Mouse (Mus musculus): ENCODE results near the gene Prep. TPM values are rescaled to one million over a fixed set of nuclear protein-coding genes. Genes with fewer than 3 reads are reported as not detected.

The Prep gene
- total and polyA plus RNA-seq, 2 experiments from 2014 or later = 21.3 to 22.0 TPM

DNA sequence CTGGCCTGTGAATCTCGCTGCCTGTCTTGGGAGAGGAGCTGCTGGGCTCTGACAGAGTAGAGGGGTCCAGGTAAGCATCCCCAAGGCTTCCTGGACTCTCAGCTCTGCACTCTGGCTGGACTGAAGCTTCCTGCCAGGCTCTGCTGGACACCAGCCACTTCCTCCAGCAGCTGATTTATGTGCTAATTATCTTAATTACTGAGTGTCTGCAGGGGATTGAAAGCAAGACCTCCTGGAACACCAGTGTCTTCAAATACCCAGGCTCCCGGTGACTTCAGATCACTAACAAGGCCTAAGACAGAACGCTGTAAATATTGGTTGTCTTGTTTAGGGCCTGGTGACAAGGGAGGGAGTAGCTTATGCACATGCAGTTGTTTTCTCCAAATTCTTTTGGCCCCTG is 17.5 kb downstream of the Prep start:
- 0 out of 2 replicates have a peak, but pooled peaks cover 4% of the 10 kb centered on the region for H3K36me3 ChIP-seq (ENCODE audit: insufficient read depth, low read length)
- no peak overlapping the region for H3K27ac ChIP-seq
- no peak for TF ChIP-seq CTCF (IDR thresholded peaks at IDR 0.05; ENCODE audit: low read depth)
- ATAC-seq = no peak
- H3K27me3 ChIP-seq (ENCODE audit: insufficient read depth, low read length) = no peaks in the 10 kb centered on the region
- DNase-seq (ENCODE audit: low spot score) = peak; percentile 28
- no peak overlapping the region for H3K4me3 ChIP-seq (ENCODE audit: low read length)
- H3K4me2 ChIP-seq (ENCODE audit: low read depth, low read length) = no peak overlapping the region
- H3K4me1 ChIP-seq (ENCODE audit: insufficient read depth, low read length) = 0 out of 2 replicates have a peak, but pooled peaks cover 4% of the 10 kb centered on the region
- 32% methylated on average over 3 of the region's 3 CpGs for WGBS
- peak overlapping the region; percentile 1; the same call in 1 of the 2 replicates for H3K9ac ChIP-seq (replicated peaks; ENCODE audit: low read length)
- no peaks in the 10 kb centered on the region for H3K9me3 ChIP-seq (ENCODE audit: low read length)

- Histone ChIP-seq H3K27me3 (ENCODE audit: insufficient read depth, low read length) (no peaks in the 10 kb centered on the region), H3K4me1 (ENCODE audit: insufficient read depth, low read length) (0 out of 2 replicates have a peak, but pooled peaks cover 4% of the 10 kb centered on the region), H3K9ac (replicated peaks; ENCODE audit: low read length) (no peak overlapping the region), H3K9me3 (ENCODE audit: low read length) (no peaks in the 10 kb centered on the region), H3K27ac (no peak overlapping the region), H3K4me2 (ENCODE audit: low read depth, low read length) (no peak overlapping the region), H3K36me3 (ENCODE audit: insufficient read depth, low read length) (0 out of 2 replicates have a peak, but pooled peaks cover 1% of the 10 kb centered on the region), H3K4me3 (ENCODE audit: low read length) (no peak overlapping the region)
- no peak for DNase-seq (ENCODE audit: low spot score)
- no peak for ATAC-seq
- no peak for TF ChIP-seq CTCF (IDR thresholded peaks at IDR 0.05; ENCODE audit: low read depth)
- 85% methylated on average over 2 of the region's 2 CpGs for WGBS
Measured at GRCm38 (mm10) chr10:45085315-45085714, 18.3 kb downstream of the Prep start.

DNA sequence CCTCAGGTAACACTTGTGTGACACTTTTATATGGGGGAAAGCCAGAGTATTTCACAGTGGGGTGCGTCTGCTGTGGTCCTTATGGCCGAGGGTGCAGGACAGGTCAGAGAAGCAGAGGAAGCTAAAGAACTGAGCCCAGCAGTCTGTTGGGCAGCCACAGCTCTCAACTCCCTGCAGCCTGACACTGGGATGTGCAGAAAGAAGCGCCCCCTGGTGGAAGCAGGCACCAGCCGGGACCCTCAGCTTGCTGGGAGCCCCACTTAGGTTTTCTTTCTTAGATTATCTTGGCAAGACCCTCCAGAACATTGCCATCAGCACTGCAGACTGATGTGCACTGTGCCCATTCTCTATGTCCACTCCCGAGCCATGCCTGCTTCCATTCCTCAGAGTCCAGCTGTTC is 19.6 kb downstream of the Prep start:
- no peak overlapping the region for H3K4me2 ChIP-seq (ENCODE audit: low read depth, low read length)
- peak; percentile 54 for TF ChIP-seq CTCF (IDR thresholded peaks at IDR 0.05; ENCODE audit: low read depth)
- 53% methylated on average over 5 of the region's 5 CpGs for WGBS
- H3K4me3 ChIP-seq (ENCODE audit: low read length) = no peak overlapping the region
- no peak for ATAC-seq
- H3K27me3 ChIP-seq (ENCODE audit: insufficient read depth, low read length) = no peaks in the 10 kb centered on the region
- no peaks in the 10 kb centered on the region for H3K9me3 ChIP-seq (ENCODE audit: low read length)
- H3K9ac ChIP-seq (replicated peaks; ENCODE audit: low read length) = no peak overlapping the region
- DNase-seq (ENCODE audit: low spot score) = peak; percentile 17
- H3K27ac ChIP-seq = no peak overlapping the region
- H3K4me1 ChIP-seq (ENCODE audit: insufficient read depth, low read length) = 0 out of 2 replicates have a peak, but pooled peaks cover 4% of the 10 kb centered on the region
- H3K36me3 ChIP-seq (ENCODE audit: insufficient read depth, low read length) = no peaks in the 10 kb centered on the region

- no peak overlapping the region for H3K27ac ChIP-seq
- no peaks in the 10 kb centered on the region for H3K9me3 ChIP-seq (ENCODE audit: low read length)
- ATAC-seq (no peak), DNase-seq (ENCODE audit: low spot score) (no peak)
- H3K36me3 ChIP-seq (ENCODE audit: insufficient read depth, low read length) = no peaks in the 10 kb centered on the region; the same call in 1 of the 2 replicates
- 62% methylated on average over 8 of the region's 8 CpGs for WGBS
- H3K4me1 ChIP-seq (ENCODE audit: insufficient read depth, low read length) = no peaks in the 10 kb centered on the region
- no peak overlapping the region for H3K4me3 ChIP-seq (ENCODE audit: low read length)
- H3K27me3 ChIP-seq (ENCODE audit: insufficient read depth, low read length) = no peaks in the 10 kb centered on the region
- no peak overlapping the region for H3K4me2 ChIP-seq (ENCODE audit: low read depth, low read length)
- H3K9ac ChIP-seq (replicated peaks; ENCODE audit: low read length) = no peak overlapping the region
- TF ChIP-seq CTCF (IDR thresholded peaks at IDR 0.05; ENCODE audit: low read depth) = no peak
Measured at GRCm38 (mm10) chr10:45091462-45092079, 24.6 kb downstream of the Prep start.

- no peaks in the 10 kb centered on the region; the same call in 1 of the 2 replicates for H3K36me3 ChIP-seq (ENCODE audit: insufficient read depth, low read length)
- no peak overlapping the region for H3K27ac ChIP-seq
- DNase-seq (ENCODE audit: low spot score) (no peak), ATAC-seq (no peak)
- no peaks in the 10 kb centered on the region for H3K27me3 ChIP-seq (ENCODE audit: insufficient read depth, low read length)
- no peaks in the 10 kb centered on the region for H3K9me3 ChIP-seq (ENCODE audit: low read length)
- no peak overlapping the region for H3K9ac ChIP-seq (replicated peaks; ENCODE audit: low read length)
- no peak for TF ChIP-seq CTCF (IDR thresholded peaks at IDR 0.05; ENCODE audit: low read depth)
- no peak overlapping the region for H3K4me2 ChIP-seq (ENCODE audit: low read depth, low read length)
- no peaks in the 10 kb centered on the region for H3K4me1 ChIP-seq (ENCODE audit: insufficient read depth, low read length)
- 75% methylated on average over 12 of the region's 12 CpGs for WGBS
- no peak overlapping the region for H3K4me3 ChIP-seq (ENCODE audit: low read length)
Measured at GRCm38 (mm10) chr10:45092080-45093056, 25.4 kb downstream of the Prep start.

DNA sequence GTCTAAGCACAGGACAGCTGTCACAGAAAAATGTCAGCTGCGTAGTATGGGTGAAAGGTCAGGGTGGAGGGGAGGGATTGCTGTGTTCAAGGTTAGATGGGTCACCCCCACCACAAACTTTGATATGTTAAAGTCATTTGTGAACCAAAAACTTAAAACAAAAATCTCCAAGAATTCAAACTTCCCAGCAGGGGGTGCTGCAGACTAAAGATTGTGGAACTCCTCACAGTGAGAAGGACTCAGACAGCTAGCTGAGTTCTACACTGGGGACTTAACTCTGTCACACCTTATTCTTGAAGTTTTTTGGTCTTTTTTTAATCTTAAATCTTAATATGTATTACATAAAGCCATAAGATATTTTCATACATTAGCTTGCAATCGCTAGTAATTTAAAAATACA is 31.7 kb downstream of the Prep start:
- Histone ChIP-seq H3K4me3 (ENCODE audit: low read length) (no peak overlapping the region), H3K27me3 (ENCODE audit: insufficient read depth, low read length) (no peaks in the 10 kb centered on the region), H3K4me1 (ENCODE audit: insufficient read depth, low read length) (no peaks in the 10 kb centered on the region), H3K27ac (no peak overlapping the region), H3K4me2 (ENCODE audit: low read depth, low read length) (no peak overlapping the region), H3K9me3 (ENCODE audit: low read length) (no peaks in the 10 kb centered on the region), H3K9ac (replicated peaks; ENCODE audit: low read length) (no peak overlapping the region), H3K36me3 (ENCODE audit: insufficient read depth, low read length) (peaks cover 10% of the 10 kb centered on the region; the same call in 1 of the 2 replicates)
- TF ChIP-seq CTCF (IDR thresholded peaks at IDR 0.05; ENCODE audit: low read depth) = peak; percentile 52
- WGBS = 86% methylated on average over 2 of the region's 2 CpGs
- no peak for ATAC-seq
- peak; percentile 76 for DNase-seq (ENCODE audit: low spot score)
